Mouse (Mus musculus): ENCODE measurements around the gene Gm8369. TPM values are rescaled to one million over a fixed set of nuclear protein-coding genes. Genes with fewer than 3 reads are reported as not detected.
"Not testable (repeated sequence)": the region's sequence is repeated elsewhere in the genome, so short reads cannot be mapped to it uniquely, and the experiment has no call there.

Gm8369 gene
- polyA plus RNA-seq, 1 experiment from 2014 or later, result not detected

DNA sequence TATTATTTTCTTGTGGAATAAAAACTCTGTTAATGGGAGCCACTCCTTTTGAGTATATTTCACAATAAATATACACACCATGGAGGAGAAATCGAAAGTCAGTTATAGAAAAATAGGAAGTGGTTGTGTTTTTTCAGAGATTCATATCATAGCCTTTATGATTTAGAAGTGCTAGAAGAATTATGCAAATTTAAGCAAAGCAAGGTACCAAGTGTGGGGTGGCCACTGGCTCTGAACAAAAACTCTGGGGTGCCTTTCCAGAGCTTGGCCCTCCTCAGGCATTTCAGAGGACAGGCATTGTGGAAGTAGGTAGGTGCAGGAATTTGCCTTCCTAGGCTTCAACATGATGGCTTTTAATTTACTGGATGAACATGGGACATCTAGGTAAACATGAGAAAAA lies 11.6 kb downstream of the Gm8369 start:
- not testable (repeated sequence) for ATAC-seq; H3K4me3 ChIP-seq (ENCODE audit: low read depth, low read length); H3K27ac ChIP-seq (ENCODE audit: low read length)

DNA sequence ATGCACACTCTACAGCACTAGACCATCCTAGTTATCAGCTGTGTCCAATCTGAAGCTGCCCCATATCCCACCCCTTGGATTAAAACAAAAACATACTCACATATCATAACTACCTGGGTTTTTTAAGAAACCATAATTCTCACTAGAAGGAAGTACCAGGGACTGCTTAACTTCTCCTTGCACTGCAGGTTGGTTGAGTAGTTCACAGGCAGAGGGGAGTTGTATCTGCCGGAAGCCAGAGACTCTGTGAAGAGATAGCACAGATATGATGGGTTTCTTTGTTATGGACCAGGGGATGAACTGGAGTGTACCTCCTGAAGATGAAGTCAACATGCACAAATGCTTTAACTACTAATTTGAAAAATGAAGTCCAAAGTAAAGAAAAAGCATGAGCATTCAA lies 15.1 kb downstream of the Gm8369 start:
- Histone ChIP-seq H3K4me2 (ENCODE audit: low read length) (no peak overlapping the region), H3K4me1 (ENCODE audit: control insufficient read depth, insufficient read depth, low read length) (no peaks in the 10 kb centered on the region), H3K9ac (ENCODE audit: low read depth, low read length) (no peak overlapping the region), H3K4me3 (ENCODE audit: low read depth, low read length) (no peak overlapping the region), H3K36me3 (ENCODE audit: control insufficient read depth, insufficient read depth, low read length) (no peaks in the 10 kb centered on the region), H3K27ac (ENCODE audit: low read length) (no peak overlapping the region), H3K27me3 (ENCODE audit: control insufficient read depth, insufficient read depth, low read depth, low read length) (no peaks in the 10 kb centered on the region), H3K9me3 (replicated peaks; ENCODE audit: control insufficient read depth, low read length, poor library complexity, severe bottlenecking) (no peaks in the 10 kb centered on the region)
- ATAC-seq, result no peak
- WGBS, result 93% methylated on average over 1 of the region's 1 CpGs

More for the DNA sequence above, 11.6 kb downstream of the Gm8369 start:
- H3K36me3 ChIP-seq (ENCODE audit: control insufficient read depth, insufficient read depth, low read length); H3K9ac ChIP-seq (ENCODE audit: low read depth, low read length); H3K4me1 ChIP-seq (ENCODE audit: control insufficient read depth, insufficient read depth, low read length); H3K27me3 ChIP-seq (ENCODE audit: control insufficient read depth, insufficient read depth, low read depth, low read length); H3K9me3 ChIP-seq (replicated peaks; ENCODE audit: control insufficient read depth, low read length, poor library complexity, severe bottlenecking); H3K4me2 ChIP-seq (ENCODE audit: low read length): not testable (repeated sequence)
- 78% methylated on average over 1 of the region's 1 CpGs for WGBS

GRCm38 (mm10) chr19:11501326-11501725 lies 15.6 kb downstream of the Gm8369 start:
- no peak overlapping the region for H3K4me3 ChIP-seq (ENCODE audit: low read depth, low read length)
- H3K36me3 ChIP-seq (ENCODE audit: control insufficient read depth, insufficient read depth, low read length), result no peaks in the 10 kb centered on the region
- no peaks in the 10 kb centered on the region for H3K4me1 ChIP-seq (ENCODE audit: control insufficient read depth, insufficient read depth, low read length)
- no peak for ATAC-seq
- WGBS, result 89% methylated on average over 4 of the region's 4 CpGs
- H3K9ac ChIP-seq (ENCODE audit: low read depth, low read length), result no peak overlapping the region
- no peak overlapping the region for H3K27ac ChIP-seq (ENCODE audit: low read length)
- H3K27me3 ChIP-seq (ENCODE audit: control insufficient read depth, insufficient read depth, low read depth, low read length), result no peaks in the 10 kb centered on the region
- H3K4me2 ChIP-seq (ENCODE audit: low read length), result no peak overlapping the region
- no peaks in the 10 kb centered on the region for H3K9me3 ChIP-seq (replicated peaks; ENCODE audit: control insufficient read depth, low read length, poor library complexity, severe bottlenecking)

- ATAC-seq, result no peak
- Histone ChIP-seq H3K9ac (ENCODE audit: low read depth, low read length) (no peak overlapping the region), H3K4me2 (ENCODE audit: low read length) (no peak overlapping the region), H3K27me3 (ENCODE audit: control insufficient read depth, insufficient read depth, low read depth, low read length) (no peaks in the 10 kb centered on the region), H3K9me3 (replicated peaks; ENCODE audit: control insufficient read depth, low read length, poor library complexity, severe bottlenecking) (no peaks in the 10 kb centered on the region), H3K36me3 (ENCODE audit: control insufficient read depth, insufficient read depth, low read length) (no peaks in the 10 kb centered on the region), H3K27ac (ENCODE audit: low read length) (no peak overlapping the region), H3K4me3 (ENCODE audit: low read depth, low read length) (no peak overlapping the region), H3K4me1 (ENCODE audit: control insufficient read depth, insufficient read depth, low read length) (no peaks in the 10 kb centered on the region)
- 80% methylated on average over 1 of the region's 1 CpGs for WGBS
Observed at GRCm38 (mm10) chr19:11504857-11505256, 19.1 kb downstream of the Gm8369 start.

- no peak for ATAC-seq
Observed at GRCm38 (mm10) chr19:11513458-11513857, 27.7 kb downstream of the Gm8369 start.

GRCm38 (mm10) chr19:11516246-11516645 lies 30.5 kb downstream of the Gm8369 start, which contains the start of gene Ms4a6b:
TSS of gene Ms4a6b (plus strand) at chr19:11516512.
- no peak within 1 kb of the TSS for H3K4me2 ChIP-seq (ENCODE audit: low read length)
- H3K9me3 ChIP-seq (replicated peaks; ENCODE audit: control insufficient read depth, low read length, poor library complexity, severe bottlenecking), result no peaks in the 10 kb centered on the region
- no peaks in the 10 kb centered on the region for H3K4me1 ChIP-seq (ENCODE audit: control insufficient read depth, insufficient read depth, low read length)
- no peak within 1 kb of the TSS for H3K9ac ChIP-seq (ENCODE audit: low read depth, low read length)
- no peaks in the 10 kb centered on the region for H3K36me3 ChIP-seq (ENCODE audit: control insufficient read depth, insufficient read depth, low read length)
- ATAC-seq, result no peak
- H3K27ac ChIP-seq (ENCODE audit: low read length), result no peak within 1 kb of the TSS
- H3K27me3 ChIP-seq (ENCODE audit: control insufficient read depth, insufficient read depth, low read depth, low read length), result no peaks in the 10 kb centered on the region
- no peak within 1 kb of the TSS for H3K4me3 ChIP-seq (ENCODE audit: low read depth, low read length)

More at GRCm38 (mm10) chr19:11513458-11513857, 27.7 kb downstream of the Gm8369 start:
- 61% methylated on average over 1 of the region's 1 CpGs for WGBS
- H3K4me1 ChIP-seq (ENCODE audit: control insufficient read depth, insufficient read depth, low read length), result no peaks in the 10 kb centered on the region
- H3K4me2 ChIP-seq (ENCODE audit: low read length), result no peak overlapping the region
- H3K9ac ChIP-seq (ENCODE audit: low read depth, low read length), result no peak overlapping the region
- H3K36me3 ChIP-seq (ENCODE audit: control insufficient read depth, insufficient read depth, low read length), result no peaks in the 10 kb centered on the region
- H3K27me3 ChIP-seq (ENCODE audit: control insufficient read depth, insufficient read depth, low read depth, low read length), result no peaks in the 10 kb centered on the region
- H3K27ac ChIP-seq (ENCODE audit: low read length), result no peak overlapping the region
- no peak overlapping the region for H3K4me3 ChIP-seq (ENCODE audit: low read depth, low read length)
- no peaks in the 10 kb centered on the region for H3K9me3 ChIP-seq (replicated peaks; ENCODE audit: control insufficient read depth, low read length, poor library complexity, severe bottlenecking)

GRCm38 (mm10) chr19:11516845-11517244 lies 31.1 kb downstream of the Gm8369 start:
- Histone ChIP-seq H3K4me1 (ENCODE audit: control insufficient read depth, insufficient read depth, low read length) (no peaks in the 10 kb centered on the region), H3K9me3 (replicated peaks; ENCODE audit: control insufficient read depth, low read length, poor library complexity, severe bottlenecking) (no peaks in the 10 kb centered on the region), H3K4me2 (ENCODE audit: low read length) (no peak overlapping the region), H3K27ac (ENCODE audit: low read length) (no peak overlapping the region), H3K27me3 (ENCODE audit: control insufficient read depth, insufficient read depth, low read depth, low read length) (no peaks in the 10 kb centered on the region), H3K9ac (ENCODE audit: low read depth, low read length) (no peak overlapping the region), H3K4me3 (ENCODE audit: low read depth, low read length) (no peak overlapping the region), H3K36me3 (ENCODE audit: control insufficient read depth, insufficient read depth, low read length) (no peaks in the 10 kb centered on the region)
- ATAC-seq, result no peak
- 73% methylated on average over 4 of the region's 4 CpGs for WGBS

- H3K4me3 ChIP-seq (ENCODE audit: low read depth, low read length), result not testable (repeated sequence)
- WGBS, result 67% methylated on average over 1 of the region's 1 CpGs
Observed at GRCm38 (mm10) chr19:11517373-11517772, 31.6 kb downstream of the Gm8369 start.

GRCm38 (mm10) chr19:11518356-11518755 lies 32.6 kb downstream of the Gm8369 start:
- ATAC-seq; H3K4me2 ChIP-seq (ENCODE audit: low read length); H3K4me1 ChIP-seq (ENCODE audit: control insufficient read depth, insufficient read depth, low read length); H3K4me3 ChIP-seq (ENCODE audit: low read depth, low read length); H3K27ac ChIP-seq (ENCODE audit: low read length); H3K9me3 ChIP-seq (replicated peaks; ENCODE audit: control insufficient read depth, low read length, poor library complexity, severe bottlenecking); H3K36me3 ChIP-seq (ENCODE audit: control insufficient read depth, insufficient read depth, low read length); H3K9ac ChIP-seq (ENCODE audit: low read depth, low read length); H3K27me3 ChIP-seq (ENCODE audit: control insufficient read depth, insufficient read depth, low read depth, low read length): not testable (repeated sequence)
- 84% methylated on average over 2 of the region's 2 CpGs for WGBS

More at GRCm38 (mm10) chr19:11517373-11517772, 31.6 kb downstream of the Gm8369 start:
- H3K9me3 ChIP-seq (replicated peaks; ENCODE audit: control insufficient read depth, low read length, poor library complexity, severe bottlenecking); H3K27me3 ChIP-seq (ENCODE audit: control insufficient read depth, insufficient read depth, low read depth, low read length); H3K4me2 ChIP-seq (ENCODE audit: low read length); ATAC-seq; H3K36me3 ChIP-seq (ENCODE audit: control insufficient read depth, insufficient read depth, low read length); H3K27ac ChIP-seq (ENCODE audit: low read length); H3K4me1 ChIP-seq (ENCODE audit: control insufficient read depth, insufficient read depth, low read length); H3K9ac ChIP-seq (ENCODE audit: low read depth, low read length): not testable (repeated sequence)

All from midbrain, embryonic 16.5 days (tissue).